Mouse (Mus musculus) C2C12 (cell line): ENCODE data around the gene Bcor. TPM values are rescaled to one million over a fixed set of nuclear protein-coding genes. Genes with fewer than 3 reads are reported as not detected.
A peak's percentile ranks its signal among the peaks of the same experiment; 100 is the strongest.

Source experiments
- H3K27me3 ChIP-seq: one replicate; pipeline ENCODE4 v1.6.1; 2011; ENCODE audit not compliant: control insufficient read depth, insufficient read depth, insufficient read length
- H3K36me3 ChIP-seq: one replicate; pipeline ENCODE4 v1.6.1; 2011; ENCODE audit not compliant: control insufficient read depth, insufficient read depth
- H3K4me3 ChIP-seq: one replicate; pipeline ENCODE4 v1.5.1; 2011; ENCODE audit warnings: mild to moderate bottlenecking, control low read depth; ENCODE audit not compliant: poor library complexity, insufficient read depth, severe bottlenecking
- H3K79me2 ChIP-seq: one replicate; pipeline ENCODE4 v1.6.1; 2011; ENCODE audit not compliant: control insufficient read depth, insufficient read depth
- H3K79me3 ChIP-seq: one replicate; pipeline ENCODE4 v1.6.1; 2011; ENCODE audit warnings: low read depth, control low read depth
- H3ac ChIP-seq: one replicate; pipeline ENCODE3; 2011; ENCODE audit warnings: low read depth; ENCODE audit not compliant: control insufficient read depth, insufficient read length
- CEBPB ChIP-seq: IDR thresholded peaks from one replicate; pipeline ENCODE4 v1.6.1; 2011; ENCODE audit warnings: low read depth, mild to moderate bottlenecking, control low read depth, moderate library complexity
- CTCF ChIP-seq: IDR thresholded peaks from one replicate; pipeline ENCODE4 v1.5.1; 2011; ENCODE audit not compliant: control insufficient read depth, insufficient read depth, insufficient read length
- FOSL1 ChIP-seq: IDR thresholded peaks from one replicate; pipeline ENCODE4 v1.8.0; 2011; ENCODE audit warnings: mild to moderate bottlenecking, low read length; ENCODE audit not compliant: poor library complexity, insufficient read depth, severe bottlenecking
- MAX ChIP-seq: IDR thresholded peaks from one replicate; pipeline ENCODE4 v1.6.1; 2011; ENCODE audit warnings: mild to moderate bottlenecking, control low read depth
- MYOD1 ChIP-seq: IDR thresholded peaks from one replicate; pipeline ENCODE4 v1.6.1; 2011; ENCODE audit warnings: low read depth; ENCODE audit not compliant: control insufficient read depth, insufficient read length
- MYOG ChIP-seq: IDR thresholded peaks from one replicate; pipeline ENCODE4 v1.6.1; 2011; ENCODE audit not compliant: control insufficient read depth, insufficient read length; ENCODE audit errors: extremely low read depth
- USF1 ChIP-seq: IDR thresholded peaks from one replicate; pipeline ENCODE4 v1.6.1; 2011; ENCODE audit warnings: low read depth, mild to moderate bottlenecking, control low read depth, moderate library complexity
- polyA plus RNA-seq: library from polyadenylated mRNA; unstranded; fragments of >200 nt; fragmentation: generic; extraction: Trizol; gene quantifications from one replicate; pipeline ENCODE4 v1.2.1, GENCODE M21; 2012; ENCODE audit warnings: missing spikeins

The Bcor gene
- polyA plus RNA-seq, 1 experiment: 15.2 TPM

- no peak overlapping the region for H3K4me3 ChIP-seq
- H3K36me3 ChIP-seq: no peaks in the 10 kb centered on the region
- no peak overlapping the region for H3ac ChIP-seq
- no peaks in the 10 kb centered on the region for H3K79me2 ChIP-seq
- H3K79me3 ChIP-seq: no peaks in the 10 kb centered on the region
- no peak for TF ChIP-seq MAX
- TF ChIP-seq FOSL1: no peak
- no peak for TF ChIP-seq CEBPB
- no peak for TF ChIP-seq MYOG
- no peak for TF ChIP-seq CTCF
- no peak for TF ChIP-seq USF1
- no peak for TF ChIP-seq MYOD1
- H3K27me3 ChIP-seq: no peaks in the 10 kb centered on the region
Measured at GRCm38 (mm10) chrX:12140086-12140740, 19.9 kb downstream of the Bcor start.

- Histone ChIP-seq H3K27me3 (no peaks in the 10 kb centered on the region), H3K36me3 (no peaks in the 10 kb centered on the region), H3K79me2 (no peaks in the 10 kb centered on the region), H3K79me3 (no peaks in the 10 kb centered on the region), H3ac (no peak overlapping the region), H3K4me3 (no peak overlapping the region)
- no peak for TF ChIP-seq CEBPB
- TF ChIP-seq CTCF: no peak
- TF ChIP-seq FOSL1: no peak
- TF ChIP-seq MYOG: no peak
- TF ChIP-seq MYOD1: no peak
- TF ChIP-seq USF1: no peak
- no peak for TF ChIP-seq MAX
Measured at GRCm38 (mm10) chrX:12138266-12138665, 21.9 kb downstream of the Bcor start.

GRCm38 (mm10) chrX:12137121-12137521 is 23.0 kb downstream of the Bcor start:
- Histone ChIP-seq H3K4me3 (no peak overlapping the region), H3K27me3 (no peaks in the 10 kb centered on the region), H3K79me3 (no peaks in the 10 kb centered on the region), H3K36me3 (no peaks in the 10 kb centered on the region), H3ac (no peak overlapping the region), H3K79me2 (no peaks in the 10 kb centered on the region)
- TF ChIP-seq CEBPB: no peak
- TF ChIP-seq FOSL1: no peak
- TF ChIP-seq MYOG: no peak

- no peaks in the 10 kb centered on the region for H3K36me3 ChIP-seq
- no peak overlapping the region for H3ac ChIP-seq
- H3K4me3 ChIP-seq: no peak overlapping the region
- TF ChIP-seq CTCF (no peak), MYOG (no peak), MYOD1 (no peak), CEBPB (no peak), FOSL1 (no peak), USF1 (no peak), MAX (no peak)
- H3K79me3 ChIP-seq: no peaks in the 10 kb centered on the region
- no peaks in the 10 kb centered on the region for H3K27me3 ChIP-seq
- H3K79me2 ChIP-seq: no peaks in the 10 kb centered on the region
Measured at GRCm38 (mm10) chrX:12136261-12137101, 23.7 kb downstream of the Bcor start.

GRCm38 (mm10) chrX:12135121-12136111 is 24.7 kb downstream of the Bcor start:
- H3K36me3 ChIP-seq: no peaks in the 10 kb centered on the region
- H3K4me3 ChIP-seq: peak overlapping the region; percentile 26
- H3K27me3 ChIP-seq: no peaks in the 10 kb centered on the region
- no peaks in the 10 kb centered on the region for H3K79me2 ChIP-seq
- H3ac ChIP-seq: peak overlapping the region; percentile 56
- no peaks in the 10 kb centered on the region for H3K79me3 ChIP-seq
- no peak for TF ChIP-seq CEBPB
- no peak for TF ChIP-seq USF1
- TF ChIP-seq CTCF: no peak
- no peak for TF ChIP-seq MYOD1
- no peak for TF ChIP-seq MAX
- no peak for TF ChIP-seq MYOG
- TF ChIP-seq FOSL1: no peak
